Mouse (Mus musculus) ES-Bruce4 (cell line): ENCODE measurements at regions not wholly inside any gene's neighbourhood (a gene's known extent, or its start where the extent isn't known, plus 50 kb on each side); places are given as distances from the start of the nearest gene placed in this dataset.

ENCODE experiments used
- CTCF ChIP-seq: IDR thresholded peaks from one replicate; pipeline ENCODE4 v1.8.1; 2011; ENCODE audit warnings: low read depth, low read length
- EP300 ChIP-seq: IDR thresholded peaks from 2 replicates; pipeline ENCODE4 v1.6.1; 2011; ENCODE audit warnings: low read depth, low read length; ENCODE audit not compliant: insufficient read depth
- POLR2A ChIP-seq: IDR thresholded peaks from one replicate; pipeline ENCODE4 v1.8.1; 2011; ENCODE audit warnings: low read length; ENCODE audit not compliant: insufficient read depth

DNA sequence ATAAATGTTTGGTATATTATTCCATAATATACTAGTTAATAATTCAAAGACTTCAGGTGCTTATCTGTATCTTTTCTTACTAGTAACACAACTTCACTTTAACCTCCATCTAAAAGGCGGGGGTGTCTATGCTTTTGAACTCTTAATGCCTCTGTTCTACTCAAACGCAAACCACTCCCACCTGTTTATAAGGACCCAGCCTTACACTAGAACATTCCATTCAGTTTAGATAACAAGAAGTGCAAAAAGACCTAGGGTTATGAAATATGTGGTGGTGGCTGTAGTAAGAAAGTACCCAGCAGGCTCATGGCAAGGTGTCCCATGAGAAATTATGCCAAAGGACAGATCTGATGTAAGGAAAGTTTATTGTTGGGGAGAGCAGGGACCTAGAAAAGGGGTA is 663.8 kb upstream of the Chrm3 start:
- no peak for TF ChIP-seq CTCF
- no peak for TF ChIP-seq POLR2A
- TF ChIP-seq EP300 = no peak
